Mouse (Mus musculus): ENCODE data around the gene Agpat4. TPM values are rescaled to one million over a fixed set of nuclear protein-coding genes. Genes with fewer than 3 reads are reported as not detected.

Agpat4 gene
- polyA plus RNA-seq, 1 experiment from 2014 or later, result 5.8 TPM

GRCm38 (mm10) chr17:12131581-12131980 is 13.1 kb downstream of the Agpat4 start:
- no peak for ATAC-seq
- H3K27ac ChIP-seq (ENCODE audit: low read depth, low read length), result no peak overlapping the region
- no peak overlapping the region for H3K4me3 ChIP-seq (ENCODE audit: low read depth, low read length)
- no peak for TF ChIP-seq CTCF (IDR thresholded peaks at IDR 0.05; ENCODE audit: low read depth)
- H3K9ac ChIP-seq (ENCODE audit: low read depth, low read length), result no peak overlapping the region
- no peak overlapping the region for H3K4me2 ChIP-seq (replicated peaks; ENCODE audit: low read depth)
- 94% methylated on average over 7 of the region's 7 CpGs for WGBS
- H3K36me3 ChIP-seq (ENCODE audit: control insufficient read depth, insufficient read depth), result no peaks in the 10 kb centered on the region
- no peaks in the 10 kb centered on the region for H3K27me3 ChIP-seq (replicated peaks; ENCODE audit: control insufficient read depth, insufficient read depth, low read length)
- no peaks in the 10 kb centered on the region for H3K9me3 ChIP-seq (ENCODE audit: control insufficient read depth)
- no peaks in the 10 kb centered on the region for H3K4me1 ChIP-seq (replicated peaks; ENCODE audit: control insufficient read depth, insufficient read depth, low read length)

GRCm38 (mm10) chr17:12132904-12133303 is 14.4 kb downstream of the Agpat4 start:
- Histone ChIP-seq H3K9ac (ENCODE audit: low read depth, low read length) (no peak overlapping the region), H3K4me3 (ENCODE audit: low read depth, low read length) (no peak overlapping the region), H3K4me2 (replicated peaks; ENCODE audit: low read depth) (no peak overlapping the region), H3K36me3 (ENCODE audit: control insufficient read depth, insufficient read depth) (no peaks in the 10 kb centered on the region), H3K9me3 (ENCODE audit: control insufficient read depth) (no peaks in the 10 kb centered on the region), H3K27ac (ENCODE audit: low read depth, low read length) (no peak overlapping the region), H3K27me3 (replicated peaks; ENCODE audit: control insufficient read depth, insufficient read depth, low read length) (no peaks in the 10 kb centered on the region), H3K4me1 (replicated peaks; ENCODE audit: control insufficient read depth, insufficient read depth, low read length) (no peaks in the 10 kb centered on the region)
- 49% methylated on average over 3 of the region's 3 CpGs for WGBS
- peak; percentile 84 for ATAC-seq
- TF ChIP-seq CTCF (IDR thresholded peaks at IDR 0.05; ENCODE audit: low read depth), result no peak

- 94% methylated on average over 8 of the region's 8 CpGs for WGBS
- ATAC-seq, result no peak
- Histone ChIP-seq H3K9ac (ENCODE audit: low read depth, low read length) (no peak overlapping the region), H3K4me1 (replicated peaks; ENCODE audit: control insufficient read depth, insufficient read depth, low read length) (no peaks in the 10 kb centered on the region), H3K36me3 (ENCODE audit: control insufficient read depth, insufficient read depth) (no peaks in the 10 kb centered on the region), H3K27ac (ENCODE audit: low read depth, low read length) (no peak overlapping the region), H3K27me3 (replicated peaks; ENCODE audit: control insufficient read depth, insufficient read depth, low read length) (no peaks in the 10 kb centered on the region), H3K9me3 (ENCODE audit: control insufficient read depth) (no peaks in the 10 kb centered on the region), H3K4me2 (replicated peaks; ENCODE audit: low read depth) (no peak overlapping the region), H3K4me3 (ENCODE audit: low read depth, low read length) (no peak overlapping the region)
- TF ChIP-seq CTCF (IDR thresholded peaks at IDR 0.05; ENCODE audit: low read depth), result no peak
These were observed 15.5 kb downstream of the Agpat4 start for GRCm38 (mm10) chr17:12133985-12134384.

- WGBS, result 94% methylated on average over 12 of the region's 12 CpGs
- Histone ChIP-seq H3K9ac (ENCODE audit: low read depth, low read length) (no peak overlapping the region), H3K27me3 (replicated peaks; ENCODE audit: control insufficient read depth, insufficient read depth, low read length) (no peaks in the 10 kb centered on the region), H3K9me3 (ENCODE audit: control insufficient read depth) (no peaks in the 10 kb centered on the region), H3K4me3 (ENCODE audit: low read depth, low read length) (no peak overlapping the region), H3K4me1 (replicated peaks; ENCODE audit: control insufficient read depth, insufficient read depth, low read length) (no peaks in the 10 kb centered on the region), H3K27ac (ENCODE audit: low read depth, low read length) (no peak overlapping the region), H3K4me2 (replicated peaks; ENCODE audit: low read depth) (no peak overlapping the region), H3K36me3 (ENCODE audit: control insufficient read depth, insufficient read depth) (no peaks in the 10 kb centered on the region)
- TF ChIP-seq CTCF (IDR thresholded peaks at IDR 0.05; ENCODE audit: low read depth), result no peak
- ATAC-seq, result no peak
These were observed 16.6 kb downstream of the Agpat4 start for GRCm38 (mm10) chr17:12134975-12135633.

- no peaks in the 10 kb centered on the region for H3K27me3 ChIP-seq (replicated peaks; ENCODE audit: control insufficient read depth, insufficient read depth, low read length)
- H3K9ac ChIP-seq (ENCODE audit: low read depth, low read length), result no peak overlapping the region
- ATAC-seq, result peak; percentile 78
- TF ChIP-seq CTCF (IDR thresholded peaks at IDR 0.05; ENCODE audit: low read depth), result peak; percentile 22; the same call in 1 of the 2 replicates
- no peaks in the 10 kb centered on the region for H3K4me1 ChIP-seq (replicated peaks; ENCODE audit: control insufficient read depth, insufficient read depth, low read length)
- no peak overlapping the region for H3K4me3 ChIP-seq (ENCODE audit: low read depth, low read length)
- H3K36me3 ChIP-seq (ENCODE audit: control insufficient read depth, insufficient read depth), result no peaks in the 10 kb centered on the region
- no peak overlapping the region for H3K4me2 ChIP-seq (replicated peaks; ENCODE audit: low read depth)
- WGBS, result 73% methylated on average over 6 of the region's 6 CpGs
- no peak overlapping the region for H3K27ac ChIP-seq (ENCODE audit: low read depth, low read length)
- H3K9me3 ChIP-seq (ENCODE audit: control insufficient read depth), result no peaks in the 10 kb centered on the region
These were observed 19.9 kb downstream of the Agpat4 start for GRCm38 (mm10) chr17:12138355-12138754.

- WGBS, result 65% methylated on average over 5 of the region's 5 CpGs
- no peak overlapping the region for H3K4me2 ChIP-seq (replicated peaks; ENCODE audit: low read depth)
- TF ChIP-seq CTCF (IDR thresholded peaks at IDR 0.05; ENCODE audit: low read depth), result no peak
- H3K27me3 ChIP-seq (replicated peaks; ENCODE audit: control insufficient read depth, insufficient read depth, low read length), result no peaks in the 10 kb centered on the region
- H3K9me3 ChIP-seq (ENCODE audit: control insufficient read depth), result no peaks in the 10 kb centered on the region
- no peak overlapping the region for H3K27ac ChIP-seq (ENCODE audit: low read depth, low read length)
- no peak for ATAC-seq
- no peak overlapping the region for H3K9ac ChIP-seq (ENCODE audit: low read depth, low read length)
- H3K4me1 ChIP-seq (replicated peaks; ENCODE audit: control insufficient read depth, insufficient read depth, low read length), result no peaks in the 10 kb centered on the region
- H3K4me3 ChIP-seq (ENCODE audit: low read depth, low read length), result no peak overlapping the region
- H3K36me3 ChIP-seq (ENCODE audit: control insufficient read depth, insufficient read depth), result no peaks in the 10 kb centered on the region
These were observed 25.5 kb downstream of the Agpat4 start for GRCm38 (mm10) chr17:12143948-12144364.
